Mouse (Mus musculus) midbrain, embryonic 11.5 days (tissue): ENCODE results near the gene Doc2g. TPM values are rescaled to one million over a fixed set of nuclear protein-coding genes. Genes with fewer than 3 reads are reported as not detected.
"Not testable (repeated sequence)": the region's sequence is repeated elsewhere in the genome, so short reads cannot be mapped to it uniquely, and the experiment has no call there.

ENCODE experiments used
- ATAC-seq: fragments of 200-750 bp; cut with Nextera tagmentation; 2 replicates; pipeline ENCODE4 v1.8.0; 2017; ENCODE audit warnings: moderate TSS enrichment, moderate library complexity; ENCODE audit not compliant: low FRiP score
- DNase-seq: peaks from one replicate; pipeline ENCODE4 v3.0.0; 2015; ENCODE audit warnings: low spot score; ENCODE audit errors: missing footprints
- H3K27ac ChIP-seq: fragments of 300-500 bp; sonication (generic); 2 replicates; pipeline ENCODE4 v1.5.1; 2014; ENCODE audit warnings: low read depth, low read length
- H3K27me3 ChIP-seq: fragments of 300-500 bp; sonication (generic); 2 replicates; pipeline ENCODE4 v1.6.1; 2014; ENCODE audit warnings: mild to moderate bottlenecking, low read length, moderate library complexity, mixed read lengths; ENCODE audit not compliant: control insufficient read depth, insufficient read depth
- H3K36me3 ChIP-seq: fragments of 300-500 bp; sonication (generic); 2 replicates; pipeline ENCODE4 v1.6.1; 2014; ENCODE audit warnings: mild to moderate bottlenecking, low read length, moderate library complexity, mixed read lengths; ENCODE audit not compliant: control insufficient read depth, insufficient read depth
- H3K4me1 ChIP-seq: fragments of 300-500 bp; sonication (generic); 2 replicates; pipeline ENCODE4 v1.6.1; 2014; ENCODE audit warnings: low read length; ENCODE audit not compliant: control insufficient read depth, insufficient read depth
- H3K4me2 ChIP-seq: fragments of 300-500 bp; sonication (generic); 2 replicates; pipeline ENCODE4 v1.6.1; 2014; ENCODE audit warnings: mild to moderate bottlenecking, moderate library complexity
- H3K4me3 ChIP-seq: fragments of 300-500 bp; sonication (generic); 2 replicates; pipeline ENCODE4 v1.5.1; 2014; ENCODE audit warnings: low read depth, low read length
- H3K9ac ChIP-seq: fragments of 300-500 bp; sonication (generic); 2 replicates; pipeline ENCODE4 v1.6.1; 2014; ENCODE audit warnings: low read length
- H3K9me3 ChIP-seq: fragments of 300-500 bp; sonication (generic); 2 replicates; pipeline ENCODE4 v1.6.1; 2016; ENCODE audit warnings: low read length; ENCODE audit not compliant: control insufficient read depth
- WGBS: fragments of 180-500 bp; shearing (Covaris S2); extraction: QIAGEN DNeasy Blood & Tissue Kit; methylation state at CpG from one replicate; pipeline ENCODE4 v1.1.7; 2014; 5-methylcytosine and 5-hydroxymethylcytosine counted together
- polyA plus RNA-seq: library from polyadenylated mRNA; unstranded; fragments of >200 nt; fragmentation: Nextera tagmentation; extraction: Ambion mirVana; gene quantifications from 2 replicates; pipeline ENCODE4 v1.2.1, GENCODE M21; 2014

Doc2g gene
- polyA plus RNA-seq, result 1.5 TPM in 2 replicates

GRCm38 (mm10) chr19:4003112-4003511, at the start of gene Doc2g:
Gene Doc2g (plus strand): TSS chr19:4003313.
- H3K9me3 ChIP-seq, result no peaks in the 10 kb centered on the region

DNA sequence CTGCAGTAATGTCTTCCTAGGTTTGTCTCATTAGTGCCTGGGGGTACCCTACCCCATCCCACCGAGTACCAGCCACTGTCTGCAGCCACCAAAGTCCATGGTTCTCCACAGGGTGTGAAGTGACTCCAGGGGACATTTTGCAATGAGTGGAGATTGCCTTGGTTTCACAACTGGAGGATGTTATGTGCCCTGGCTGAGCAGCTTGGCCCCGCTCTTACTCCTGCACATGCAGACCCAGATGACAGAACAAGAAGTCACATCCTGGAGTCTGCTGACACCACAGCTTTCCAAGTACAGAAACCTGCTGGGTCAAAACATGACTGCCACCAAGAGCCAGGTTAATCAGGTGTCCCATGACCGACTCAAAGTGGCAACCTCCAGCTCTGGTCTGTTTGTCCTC, 48.1 kb upstream of the Doc2g start:
- Histone ChIP-seq H3K36me3 (no peaks in the 10 kb centered on the region), H3K4me1 (no peaks in the 10 kb centered on the region), H3K27ac (no peak overlapping the region), H3K27me3 (no peaks in the 10 kb centered on the region), H3K9me3 (no peaks in the 10 kb centered on the region), H3K4me2 (no peak overlapping the region), H3K4me3 (no peak overlapping the region), H3K9ac (no peak overlapping the region)
- ATAC-seq (no peak), DNase-seq (peak; percentile 39)
- whole genome bisulfite sequencing, result 82% methylated on average over 3 of the region's 3 CpGs

More at GRCm38 (mm10) chr19:4003112-4003511, at the start of gene Doc2g:
- Histone ChIP-seq H3K4me2 (no peak within 1 kb of the TSS), H3K9ac (no peak within 1 kb of the TSS), H3K4me1 (peaks cover 13% of the 10 kb centered on the region), H3K4me3 (no peak within 1 kb of the TSS), H3K36me3 (peaks cover 9% of the 10 kb centered on the region; the same call in 1 of the 2 replicates), H3K27ac (no peak within 1 kb of the TSS), H3K27me3 (peaks cover 3% of the 10 kb centered on the region; the same call in 1 of the 2 replicates)
- WGBS, result 87% methylated on average over 1 of the region's 1 CpGs
- DNase-seq (no peak), ATAC-seq (no peak)

DNA sequence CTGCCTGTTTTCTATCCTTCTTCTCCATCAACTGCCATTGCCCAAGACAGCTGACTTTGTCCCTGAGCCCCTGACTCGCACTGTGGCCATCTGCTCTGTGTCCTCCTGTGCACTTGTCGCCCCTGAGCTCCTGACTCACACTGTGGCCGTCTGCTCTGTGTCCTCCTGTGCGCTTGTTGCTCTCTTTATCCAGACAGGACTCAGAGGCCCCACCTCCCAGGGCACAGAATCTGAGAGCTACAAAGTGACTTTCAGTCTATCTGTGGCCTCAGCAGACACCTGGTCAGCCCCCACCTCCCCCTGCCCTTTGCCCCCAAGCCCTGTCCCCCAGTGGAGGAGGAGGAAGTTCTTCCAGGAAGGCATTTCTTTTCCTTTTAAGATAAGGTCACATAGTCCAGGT, 47.3 kb upstream of the Doc2g start:
- no peak overlapping the region for H3K27ac ChIP-seq

GRCm38 (mm10) chr19:3957296-3958036, 45.6 kb upstream of the Doc2g start:
- H3K27ac ChIP-seq, H3K4me1 ChIP-seq, H3K4me3 ChIP-seq, H3K9ac ChIP-seq, H3K9me3 ChIP-seq, ATAC-seq, H3K4me2 ChIP-seq, H3K36me3 ChIP-seq, H3K27me3 ChIP-seq: not testable (repeated sequence)
- peak; percentile 17 for DNase-seq
- 75% methylated on average over 5 of the region's 5 CpGs for WGBS

More for the DNA sequence above, 47.3 kb upstream of the Doc2g start:
- H3K27me3 ChIP-seq, result no peaks in the 10 kb centered on the region
- 59% methylated on average over 4 of the region's 4 CpGs for WGBS
- no peaks in the 10 kb centered on the region for H3K9me3 ChIP-seq
- ATAC-seq (no peak), DNase-seq (no peak)
- H3K4me2 ChIP-seq, result no peak overlapping the region
- H3K4me3 ChIP-seq, result no peak overlapping the region
- H3K9ac ChIP-seq, result no peak overlapping the region
- H3K36me3 ChIP-seq, result no peaks in the 10 kb centered on the region
- no peaks in the 10 kb centered on the region for H3K4me1 ChIP-seq

GRCm38 (mm10) chr19:3958470-3958869, 44.6 kb upstream of the Doc2g start, which contains the start of gene Aldh3b3:
Gene Aldh3b3 (plus strand): TSS chr19:3958645.
- 79% methylated on average over 4 of the region's 4 CpGs for WGBS
- Histone ChIP-seq H3K4me2 (no peak within 1 kb of the TSS), H3K27ac (no peak within 1 kb of the TSS), H3K4me1 (no peaks in the 10 kb centered on the region), H3K9me3 (no peaks in the 10 kb centered on the region), H3K4me3 (no peak within 1 kb of the TSS), H3K36me3 (no peaks in the 10 kb centered on the region), H3K27me3 (no peaks in the 10 kb centered on the region), H3K9ac (no peak within 1 kb of the TSS)
- DNase-seq (no peak), ATAC-seq (no peak)

DNA sequence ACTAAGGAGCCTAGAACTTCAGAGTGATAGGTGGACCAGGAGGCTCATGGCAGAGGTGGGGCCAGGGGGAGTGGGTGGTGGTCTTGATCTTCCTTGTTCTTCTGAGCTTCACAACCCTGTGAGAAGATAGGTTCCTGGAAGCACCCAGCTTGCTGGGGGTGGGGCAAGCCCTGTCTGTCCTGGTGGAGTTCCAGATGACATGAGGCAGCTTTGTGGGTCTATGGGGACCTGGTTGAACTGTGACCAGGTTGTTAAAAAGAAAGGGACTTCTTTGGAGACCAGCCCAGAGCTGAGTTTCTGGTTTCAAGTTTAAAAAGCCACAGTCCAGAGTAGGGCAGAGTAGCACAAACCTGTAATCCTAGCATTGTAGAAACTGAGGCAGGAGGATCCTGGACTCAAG, 44.1 kb upstream of the Doc2g start:
- H3K4me1 ChIP-seq, result no peaks in the 10 kb centered on the region
- H3K27me3 ChIP-seq, result no peaks in the 10 kb centered on the region
- H3K36me3 ChIP-seq, result no peaks in the 10 kb centered on the region
- DNase-seq (no peak), ATAC-seq (no peak)
- H3K9me3 ChIP-seq, result no peaks in the 10 kb centered on the region
- no peak overlapping the region for H3K4me2 ChIP-seq
- no peak overlapping the region for H3K27ac ChIP-seq
- H3K4me3 ChIP-seq, result no peak overlapping the region
- H3K9ac ChIP-seq, result no peak overlapping the region

DNA sequence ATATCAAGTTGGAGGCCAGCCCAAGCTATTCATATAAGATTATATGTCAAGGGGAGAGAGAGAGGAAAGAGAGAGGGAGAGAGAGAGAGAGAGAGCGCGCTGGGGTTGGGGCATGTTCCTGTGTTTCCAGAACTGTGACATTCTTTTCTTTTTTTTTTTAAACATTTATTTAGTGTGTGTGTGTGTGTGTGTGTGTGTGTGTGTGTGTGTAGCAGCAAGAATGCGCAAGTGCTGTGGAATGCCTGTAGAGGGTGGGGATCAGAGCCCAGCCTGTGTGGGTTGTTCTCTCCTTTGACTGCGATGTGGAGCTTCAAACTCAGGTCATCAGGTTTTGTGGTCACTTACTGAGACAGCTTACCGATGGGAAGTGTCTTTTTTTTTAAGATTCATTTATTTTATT, 42.9 kb upstream of the Doc2g start:
- no peaks in the 10 kb centered on the region for H3K9me3 ChIP-seq
- WGBS, result 78% methylated on average over 5 of the region's 5 CpGs

DNA sequence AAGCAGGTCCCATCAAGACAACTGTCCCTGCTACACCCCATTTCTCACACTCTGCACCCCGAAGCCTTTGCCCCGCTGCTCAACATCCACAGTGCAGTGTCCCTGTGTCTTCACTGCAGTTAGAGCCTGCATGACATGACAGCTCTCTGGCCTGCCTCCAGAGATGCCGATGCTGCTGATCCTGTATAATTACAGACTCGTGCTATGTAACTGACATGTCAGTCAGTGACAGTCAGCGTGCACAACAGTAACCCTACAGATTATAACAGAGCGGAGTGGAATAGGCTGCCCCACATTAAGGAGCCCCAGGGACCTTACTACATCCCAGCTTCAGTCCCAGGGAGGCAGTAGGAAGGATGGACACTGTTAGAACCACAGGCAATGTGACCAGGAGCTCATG, 41.3 kb upstream of the Doc2g start:
- H3K9me3 ChIP-seq, H3K36me3 ChIP-seq, ATAC-seq, H3K9ac ChIP-seq, H3K4me3 ChIP-seq, H3K4me2 ChIP-seq, H3K4me1 ChIP-seq, DNase-seq, H3K27me3 ChIP-seq, H3K27ac ChIP-seq: not testable (repeated sequence)
- WGBS, result 91% methylated on average over 6 of the region's 6 CpGs

More for the DNA sequence above, 42.9 kb upstream of the Doc2g start:
- no peak overlapping the region for H3K4me2 ChIP-seq
- H3K27ac ChIP-seq, result no peak overlapping the region
- no peak for DNase-seq
- ATAC-seq, result no peak
- H3K4me1 ChIP-seq, result no peaks in the 10 kb centered on the region
- no peaks in the 10 kb centered on the region for H3K27me3 ChIP-seq
- no peaks in the 10 kb centered on the region for H3K36me3 ChIP-seq
- no peak overlapping the region for H3K9ac ChIP-seq
- no peak overlapping the region for H3K4me3 ChIP-seq

DNA sequence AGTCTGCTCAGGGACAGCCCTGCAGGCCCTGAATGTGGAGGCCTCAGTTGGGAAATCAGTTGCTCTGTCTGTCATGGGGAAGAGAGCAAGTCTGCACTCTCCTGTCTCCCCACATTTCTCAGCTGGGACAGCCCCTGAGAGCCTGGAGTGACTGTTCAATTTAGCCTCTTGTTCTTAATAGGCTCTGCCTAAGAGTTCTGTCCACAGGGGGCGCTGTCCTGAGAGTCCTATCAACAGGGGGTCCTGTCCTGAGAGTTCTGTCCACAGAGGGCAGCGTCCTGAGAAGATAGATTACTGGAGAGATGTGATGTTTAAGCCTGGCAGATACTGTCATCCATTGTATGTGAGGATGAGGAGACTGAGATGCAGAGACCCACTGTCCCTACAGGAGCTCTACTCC, 40.6 kb upstream of the Doc2g start:
- no peak overlapping the region for H3K4me2 ChIP-seq
- no peak overlapping the region for H3K4me3 ChIP-seq
- ATAC-seq (no peak), DNase-seq (no peak)
- H3K9ac ChIP-seq, result no peak overlapping the region
- H3K4me1 ChIP-seq, result no peaks in the 10 kb centered on the region
- H3K36me3 ChIP-seq, result no peaks in the 10 kb centered on the region
- no peaks in the 10 kb centered on the region for H3K9me3 ChIP-seq
- H3K27ac ChIP-seq, result no peak overlapping the region
- 10% methylated on average over 2 of the region's 2 CpGs for WGBS
- H3K27me3 ChIP-seq, result no peaks in the 10 kb centered on the region
